Mouse (Mus musculus): ENCODE data around the gene Gm42906. TPM values are rescaled to one million over a fixed set of nuclear protein-coding genes. Genes with fewer than 3 reads are reported as not detected.

Gm42906 gene
- total and polyA plus RNA-seq, 3 experiments, result not detected

DNA sequence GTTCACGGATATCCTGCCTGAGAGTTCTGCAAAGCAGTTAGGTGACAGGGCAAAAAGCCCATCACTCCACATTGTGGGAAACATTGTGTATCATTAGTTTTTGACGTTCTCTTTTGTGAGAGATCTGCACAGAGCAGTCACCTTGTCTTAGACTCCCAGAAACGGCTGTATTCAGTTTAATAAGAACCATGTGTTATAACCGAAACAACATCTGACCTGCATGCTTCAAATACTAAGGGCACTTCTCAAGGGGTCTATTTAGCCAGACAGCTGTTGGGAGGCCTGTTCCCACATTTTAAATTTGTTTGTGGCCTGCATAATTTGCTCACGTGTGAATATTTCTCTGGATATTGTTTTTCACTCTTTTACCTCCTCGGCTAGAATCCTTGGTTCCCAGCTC, 357.1 kb downstream of the Gm42906 start:
- in situ Hi-C loops (cut with MboI; ENCODE audit: low pct_ligation_motif_present, low pct_unique_long_range_greater_than_20kb, low sequenced_read_pairs), result no loop called here
- DNase-seq (ENCODE audit: extremely low read depth), result no peak
- no peak overlapping the region for H3K4me2 ChIP-seq (ENCODE audit: insufficient read depth, low read depth, poor library complexity, severe bottlenecking)

DNA sequence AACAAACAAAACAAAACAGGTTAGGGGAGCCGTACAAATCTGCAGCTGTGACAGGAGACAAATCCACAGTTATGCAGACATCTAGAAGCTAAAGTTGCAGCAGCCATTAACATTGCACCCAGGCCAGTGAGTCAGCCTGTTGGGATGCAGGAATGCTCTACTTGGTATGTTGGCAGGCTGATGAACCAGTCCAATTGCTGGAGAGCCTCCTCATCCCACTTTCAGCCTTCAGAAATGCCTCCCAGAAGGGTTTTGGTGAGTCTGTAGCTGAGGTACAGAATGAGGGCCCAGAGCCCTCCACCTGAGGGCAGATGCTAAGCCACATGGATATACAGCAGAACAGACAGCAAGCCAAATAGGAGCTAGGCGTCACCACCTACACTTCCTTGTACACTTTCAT, 358.4 kb downstream of the Gm42906 start:
- TF ChIP-seq ZMIZ1 (IDR thresholded peaks at IDR 0.05; ENCODE audit: low read depth, low read length), result no peak
- TF ChIP-seq TBP (conservative IDR thresholded peaks at IDR 0.05; ENCODE audit: low read depth, low read length), result no peak
- TF ChIP-seq KAT2A (IDR thresholded peaks at IDR 0.05; ENCODE audit: insufficient replicate concordance, low read length), result no peak
- no peak for TF ChIP-seq IRF4 (IDR thresholded peaks at IDR 0.05; ENCODE audit: low read depth, low read length)
- TF ChIP-seq USF2 (conservative IDR thresholded peaks at IDR 0.05; ENCODE audit: low read depth, low read length), result no peak
- TF ChIP-seq PAX5 (IDR thresholded peaks at IDR 0.05; ENCODE audit: low read length), result no peak
- TF ChIP-seq ETS1 (conservative IDR thresholded peaks at IDR 0.05; ENCODE audit: low read depth, low read length), result no peak
- no peak for TF ChIP-seq E2F4 (IDR thresholded peaks at IDR 0.05; ENCODE audit: insufficient replicate concordance, low read depth, low read length)
- no peak for TF ChIP-seq JUN (IDR thresholded peaks at IDR 0.05; ENCODE audit: insufficient read depth, low read depth, low read length)
- no peak for TF ChIP-seq MAFK (IDR thresholded peaks at IDR 0.05; ENCODE audit: insufficient replicate concordance, low read length)
- no peak for TF ChIP-seq NRF1 (IDR thresholded peaks at IDR 0.05; ENCODE audit: low read depth, low read length)
- no peak for TF ChIP-seq JUND (conservative IDR thresholded peaks at IDR 0.05; ENCODE audit: low read depth, low read length)
- no peak for TF ChIP-seq USF1 (IDR thresholded peaks at IDR 0.05; ENCODE audit: low read depth, low read length)
- no peak for TF ChIP-seq CTCF (conservative IDR thresholded peaks at IDR 0.05 in 1 of 2, IDR thresholded peaks at IDR 0.05 in 1 of 2; ENCODE audit: low read depth in 2 of 2, low read length in 2 of 2)
- TF ChIP-seq MAX (IDR thresholded peaks at IDR 0.05; ENCODE audit: low read length), result no peak
- TF ChIP-seq MAZ (IDR thresholded peaks at IDR 0.05; ENCODE audit: low read depth, low read length), result no peak
- no peak for TF ChIP-seq RAD21 (IDR thresholded peaks at IDR 0.05; ENCODE audit: low read depth, low read length)
- no peak for TF ChIP-seq MYC (IDR thresholded peaks at IDR 0.05; ENCODE audit: low read depth, low read length)

More for the DNA sequence above, 357.1 kb downstream of the Gm42906 start:
- peaks cover 39% of the 10 kb centered on the region for H3K79me2 ChIP-seq (replicated peaks; ENCODE audit: control insufficient read depth, extremely low read depth, insufficient read depth, poor library complexity, severe bottlenecking)
- no peaks in the 10 kb centered on the region for H3K4me1 ChIP-seq (ENCODE audit: control insufficient read depth in 1 of 2, insufficient read depth in 2 of 2)
- dilution Hi-C loops (cut with MboI; ENCODE audit: extremely low pct_ligation_motif_present, extremely low pct_unique_long_range_greater_than_20kb, low sequenced_read_pairs), result no loop called here
- H3K9me3 ChIP-seq (replicated peaks; ENCODE audit: low read length), result peaks cover 6% of the 10 kb centered on the region
- no peak overlapping the region for H3K4me3 ChIP-seq (replicated peaks in 1 of 3; ENCODE audit: low read depth in 2 of 3, low read length in 2 of 3, poor library complexity in 1 of 3)
- TF ChIP-seq NELFE (IDR thresholded peaks at IDR 0.05; ENCODE audit: low read depth, low read length) (no peak), UBTF (IDR thresholded peaks at IDR 0.05; ENCODE audit: low read depth, low read length) (no peak), NRF1 (IDR thresholded peaks at IDR 0.05; ENCODE audit: low read depth, low read length) (no peak), KAT2A (IDR thresholded peaks at IDR 0.05; ENCODE audit: insufficient replicate concordance, low read length) (no peak), GABPA (IDR thresholded peaks at IDR 0.05; ENCODE audit: insufficient replicate concordance, low read depth, low read length) (no peak), ZNF384 (IDR thresholded peaks at IDR 0.05; ENCODE audit: low read depth, low read length) (no peak)
- H3K9ac ChIP-seq (ENCODE audit: insufficient read depth, low read depth), result no peak overlapping the region
- H3K27ac ChIP-seq (ENCODE audit: insufficient read depth, low read depth), result no peak overlapping the region
- H3K36me3 ChIP-seq (replicated peaks in 1 of 2; ENCODE audit: control insufficient read depth in 1 of 2, insufficient read depth in 1 of 2, low read length in 1 of 2), result peaks cover 62 to 96% of the 10 kb centered on the region in 2 experiments
- no peaks in the 10 kb centered on the region for H3K27me3 ChIP-seq (replicated peaks)

More for the DNA sequence above, 358.4 kb downstream of the Gm42906 start:
- no peak for DNase-seq (ENCODE audit: extremely low read depth)
- Histone ChIP-seq H3K4me3 (replicated peaks in 1 of 3; ENCODE audit: low read depth in 2 of 3, low read length in 2 of 3, poor library complexity in 1 of 3) (no peak overlapping the region), H3K79me2 (replicated peaks; ENCODE audit: control insufficient read depth, extremely low read depth, insufficient read depth, poor library complexity, severe bottlenecking) (peaks cover 34% of the 10 kb centered on the region), H3K36me3 (replicated peaks in 1 of 2; ENCODE audit: control insufficient read depth in 1 of 2, insufficient read depth in 1 of 2, low read length in 1 of 2) (peaks cover 64 to 96% of the 10 kb centered on the region in 2 experiments), H3K4me2 (ENCODE audit: insufficient read depth, low read depth, poor library complexity, severe bottlenecking) (no peak overlapping the region), H3K9me3 (replicated peaks; ENCODE audit: low read length) (peaks cover 2% of the 10 kb centered on the region), H3K27me3 (replicated peaks) (no peaks in the 10 kb centered on the region), H3K27ac (ENCODE audit: insufficient read depth, low read depth) (no peak overlapping the region), H3K9ac (ENCODE audit: insufficient read depth, low read depth) (no peak overlapping the region), H3K4me1 (ENCODE audit: control insufficient read depth in 1 of 2, insufficient read depth in 2 of 2) (no peaks in the 10 kb centered on the region)
- dilution Hi-C loops (cut with MboI; ENCODE audit: extremely low pct_ligation_motif_present, extremely low pct_unique_long_range_greater_than_20kb, low sequenced_read_pairs), result no loop called here
- in situ Hi-C loops (cut with MboI; ENCODE audit: low pct_ligation_motif_present, low pct_unique_long_range_greater_than_20kb, low sequenced_read_pairs), result no loop called here
